Mouse (Mus musculus): ENCODE measurements at regions not wholly inside any gene's neighbourhood (a gene's known extent, or its start where the extent isn't known, plus 50 kb on each side); places are given as distances from the start of the nearest gene placed in this dataset.

DNA sequence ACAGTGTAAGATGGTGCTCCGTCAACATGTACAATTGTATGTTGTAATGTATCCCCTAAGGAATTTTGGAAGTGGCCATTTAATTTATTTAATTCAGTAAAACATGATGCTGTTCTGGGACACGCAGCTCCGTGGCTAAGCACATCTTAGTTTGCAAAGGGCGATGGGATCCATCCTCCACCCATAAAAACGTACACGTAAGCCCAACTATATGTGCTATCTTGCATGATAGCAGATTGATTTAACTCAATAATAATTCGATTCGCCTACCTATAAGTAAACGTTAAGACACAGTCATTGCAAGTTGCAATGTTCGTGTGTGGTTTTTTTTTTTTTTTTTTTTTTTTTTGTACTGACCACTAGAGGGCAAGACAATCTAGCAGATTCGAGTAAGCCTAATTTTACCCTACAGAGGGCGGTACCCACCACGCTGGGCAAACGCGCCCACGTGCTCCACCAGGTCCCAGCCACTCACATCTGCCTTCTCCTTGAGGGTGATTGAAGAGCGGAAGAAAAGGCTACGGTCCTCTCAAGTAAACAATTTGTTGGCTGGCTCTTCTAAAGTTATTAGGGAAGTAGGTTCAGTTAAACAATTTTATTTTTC is 240.8 kb upstream of the Lrig3 start:
- TF ChIP-seq CTCF (IDR thresholded peaks at IDR 0.05; ENCODE audit: borderline replicate concordance, extremely low read depth, insufficient read depth, insufficient read length) (peak; percentile 71), POLR2A (IDR thresholded peaks at IDR 0.05; ENCODE audit: borderline replicate concordance, extremely low read depth, insufficient read depth, insufficient read length, poor library complexity, severe bottlenecking) (no peak)

All from brain, embryonic 14.5 days (tissue).